Mouse (Mus musculus) ovary, postnatal 14 days (tissue): ENCODE data around the gene Atf4.

ENCODE experiments used
- DNase-seq: peaks from one replicate; pipeline ENCODE4 v3.0.0; 2022; ENCODE audit warnings: low spot score

Gene Atf4

GRCm38 (mm10) chr15:80286851-80287415 is 31.9 kb downstream of the Atf4 start, which contains the start of gene Cacna1i:
Gene Cacna1i, plus strand, starts transcription at chr15:80287238.
- DNase-seq = no peak

DNA sequence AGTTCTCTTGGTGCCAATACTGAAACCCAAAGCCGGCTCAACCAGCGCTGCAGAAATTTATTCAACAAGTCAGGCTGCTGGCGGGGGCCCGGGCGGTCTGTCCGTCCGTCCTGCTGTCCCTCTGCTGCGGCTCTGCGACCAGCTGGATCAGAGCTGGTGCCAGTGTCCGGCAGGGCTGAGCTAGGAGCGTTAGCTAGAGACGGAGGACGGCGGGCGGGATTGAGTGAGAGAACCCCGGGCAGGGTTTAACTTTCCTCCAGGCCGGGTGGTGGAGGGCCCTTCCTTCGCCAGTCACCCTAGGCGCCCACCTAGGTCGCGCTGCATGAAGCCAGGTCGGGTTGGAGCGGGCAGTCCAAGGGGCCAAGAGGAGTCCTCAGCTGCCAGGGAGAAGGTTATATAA is 33.1 kb downstream of the Atf4 start:
- DNase-seq = no peak

- DNase-seq = peak; percentile 30
These were observed 34.5 kb downstream of the Atf4 start for GRCm38 (mm10) chr15:80289436-80289835.

DNA sequence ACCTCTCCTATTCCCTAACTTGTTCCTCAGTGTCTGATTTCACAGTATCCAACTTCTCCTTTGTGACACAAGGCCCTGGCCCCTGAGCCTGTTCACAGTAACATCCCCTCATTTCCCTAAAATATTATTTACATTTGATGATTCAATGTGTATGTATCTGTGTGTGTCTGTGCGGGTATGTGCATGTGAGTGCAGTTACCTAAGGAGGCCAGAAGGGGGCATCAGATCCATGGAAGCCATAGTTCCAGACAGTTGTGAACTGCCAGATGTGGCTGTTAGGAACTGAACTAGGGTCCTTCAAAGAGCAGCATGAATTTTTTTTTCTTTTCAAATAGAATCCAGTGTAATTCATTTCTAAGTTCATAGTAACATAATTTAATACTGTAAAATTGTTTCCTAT is 42.2 kb downstream of the Atf4 start:
- no peak for DNase-seq

DNA sequence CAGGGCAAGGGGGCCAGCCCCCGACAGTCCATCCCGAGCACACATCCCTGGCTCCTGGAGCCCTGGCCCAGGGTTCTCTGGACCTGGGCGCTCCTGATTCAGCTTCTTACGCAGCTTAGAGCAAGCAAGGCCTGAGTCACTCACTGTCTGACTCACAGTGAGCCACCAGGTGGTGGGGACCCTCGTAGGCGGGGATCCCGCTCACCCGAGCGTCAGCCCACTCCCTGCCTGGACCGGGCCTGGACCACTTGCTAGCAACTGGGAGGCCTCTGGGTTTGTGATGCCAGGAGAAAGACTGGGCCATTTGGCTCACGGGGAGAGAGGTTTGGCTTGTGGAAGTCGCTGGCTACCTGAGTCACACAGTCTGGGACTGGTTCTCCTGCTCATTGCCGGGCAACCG is 48.8 kb downstream of the Atf4 start:
- DNase-seq = no peak

DNA sequence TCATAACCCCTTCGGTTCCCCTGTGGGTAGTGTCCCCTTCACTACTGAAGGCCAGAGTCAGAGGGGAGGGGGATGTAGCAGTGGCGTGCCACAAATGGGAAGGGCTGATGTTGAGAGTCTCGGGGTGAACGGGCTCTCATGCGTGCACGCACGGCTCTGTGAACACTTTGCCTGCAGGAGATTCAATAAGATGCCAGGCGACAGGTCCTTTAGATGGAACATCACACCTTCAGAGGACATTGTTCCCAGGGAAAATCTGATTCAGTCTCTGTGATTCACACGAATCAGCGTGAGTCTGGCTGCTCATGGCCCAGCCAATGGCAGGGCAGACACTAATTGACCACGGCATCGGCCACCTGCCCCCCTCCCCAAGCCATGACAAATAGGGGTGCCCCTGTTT is 49.2 kb downstream of the Atf4 start:
- DNase-seq = no peak

DNA sequence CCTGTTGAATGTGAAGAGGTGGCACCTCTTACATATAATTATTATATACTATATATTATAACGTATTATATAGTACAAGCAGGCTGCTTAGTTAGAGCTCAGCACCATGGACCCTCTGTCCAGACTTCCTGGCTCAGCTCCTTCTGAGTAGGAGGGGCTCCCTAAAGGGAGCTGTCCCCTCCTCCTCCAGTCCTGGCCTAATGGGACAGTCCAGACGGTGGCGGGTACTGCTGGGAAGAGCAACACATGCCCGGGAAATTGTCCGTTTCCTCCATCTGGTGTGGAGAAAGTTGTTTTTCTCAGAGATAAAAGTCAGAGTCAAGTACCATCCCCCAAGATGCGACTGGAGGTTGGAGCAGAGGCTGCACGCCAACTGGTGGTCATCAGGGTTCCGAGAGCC is 51.2 kb downstream of the Atf4 start:
- DNase-seq = no peak
